Mouse (Mus musculus) adrenal gland, postnatal 0 days (tissue): Measurements from ENCODE around the gene Ppp1r1a. TPM values are rescaled to one million over a fixed set of nuclear protein-coding genes. Genes with fewer than 3 reads are reported as not detected.

Source experiments
- polyA plus RNA-seq: library from polyadenylated mRNA; unstranded; fragments of >200 nt; fragmentation: Nextera tagmentation; extraction: Ambion mirVana; gene quantifications from 2 replicates; pipeline ENCODE4 v1.2.1, GENCODE M21; 2015

Gene Ppp1r1a
- 4.1 and 16.2 TPM in 2 replicates for polyA plus RNA-seq

DNA sequence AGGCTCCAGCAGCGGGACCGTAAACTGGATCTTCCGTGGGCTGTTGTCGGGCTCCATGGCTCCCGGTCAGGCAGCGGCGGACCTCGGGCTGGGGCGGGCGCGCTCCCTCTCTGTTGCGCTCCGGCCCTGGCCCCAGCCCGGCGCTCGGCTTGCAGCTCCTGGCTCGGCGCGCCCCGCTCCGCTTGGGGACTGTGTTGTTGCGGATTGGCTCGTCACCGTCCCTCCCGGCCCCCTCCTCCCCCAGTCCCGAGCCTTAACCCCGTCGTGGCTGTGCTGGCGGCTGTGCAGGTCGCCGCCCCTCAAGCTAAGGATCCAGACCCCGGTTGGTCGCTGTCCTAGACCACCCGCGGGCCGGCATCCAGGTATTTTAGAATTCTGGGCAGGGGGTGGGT, at the start of gene Ppp1r1a:
Ppp1r1a (minus strand) TSS at position 182 of the 392 bp plus-strand sequence.

DNA sequence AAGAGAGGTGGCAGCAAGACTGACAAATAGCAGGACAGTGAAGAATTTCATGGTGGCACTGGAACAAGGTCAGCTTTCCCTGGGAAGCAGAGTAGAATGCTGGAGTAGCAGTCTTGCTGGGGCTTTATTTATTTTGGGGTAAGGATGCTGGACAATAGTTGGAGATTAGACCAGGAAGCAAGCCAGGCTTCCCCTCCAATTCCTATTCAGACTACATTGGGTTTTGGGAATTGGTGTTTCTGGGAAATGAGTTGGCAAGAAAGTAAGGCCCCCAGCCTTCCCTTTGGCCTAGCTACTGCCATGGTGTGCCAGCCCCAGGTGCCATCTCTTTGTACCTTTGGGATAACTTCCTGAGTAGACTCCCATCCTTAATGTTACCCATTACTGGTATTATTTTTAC, 27.2 kb upstream of the Ppp1r1a start, which contains the start of gene Glycam1:
Glycam1 (minus strand) TSS at position 101 of the 400 bp plus-strand sequence.

DNA sequence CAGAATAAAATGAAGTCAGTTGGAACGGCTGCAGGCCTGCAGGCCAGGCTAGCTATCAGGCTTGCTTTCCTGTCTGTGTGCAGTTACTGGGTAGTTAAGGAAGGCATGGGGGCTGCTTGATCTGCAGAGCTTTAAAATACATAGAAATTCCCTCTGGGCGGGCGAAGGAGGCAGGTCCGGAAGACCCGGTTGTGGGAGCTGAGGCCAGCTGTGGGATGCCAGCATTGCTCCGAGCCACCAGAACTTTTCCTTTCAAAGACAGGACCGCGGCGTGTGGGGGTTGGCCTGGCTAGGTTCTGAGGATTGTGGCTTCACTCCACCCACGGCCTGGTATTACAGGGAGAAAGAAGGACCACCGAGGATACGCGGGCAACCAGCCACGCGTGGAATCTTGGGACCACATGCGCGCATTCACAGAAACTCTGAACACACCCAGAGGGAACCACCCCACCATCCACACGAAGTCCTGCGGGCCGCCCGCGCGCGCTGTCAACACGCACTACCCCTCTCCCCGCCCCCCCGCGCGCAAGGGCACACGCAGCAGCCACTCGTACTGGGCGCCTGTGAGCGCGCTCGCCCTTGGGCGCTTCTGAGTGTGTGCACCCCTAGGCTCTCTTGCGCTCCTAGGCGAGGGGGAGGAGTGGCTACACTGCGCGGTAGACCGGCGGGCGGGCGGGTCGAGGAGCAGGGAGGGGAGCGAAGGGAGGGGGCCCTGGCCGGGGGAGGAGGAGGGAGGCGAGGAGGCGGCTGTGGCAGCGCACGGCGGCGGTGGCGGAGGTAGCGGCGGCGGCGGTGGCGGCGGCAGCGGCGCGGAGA, 35.2 kb downstream of the Ppp1r1a start, which contains the start of gene Pde1b:
Pde1b (plus strand) TSS at position 600 of the 816 bp plus-strand sequence.

Other genes with a start within 250 kb of the Ppp1r1a start
- 0.23 TPM in 1 of 2 replicates, not detected in the other for gene Gpr84, start 227.4 kb downstream of the Ppp1r1a start, polyA plus RNA-seq
- 12.3 and 16.7 TPM in 2 replicates for gene Zfp385a, start 197.9 kb downstream of the Ppp1r1a start, polyA plus RNA-seq
- 15.5 and 23.6 TPM in 2 replicates for gene Itga5, start 171.2 kb downstream of the Ppp1r1a start, polyA plus RNA-seq
- 0.32 TPM in 1 of 2 replicates, not detected in the other for gene Gtsf1, start 107.5 kb downstream of the Ppp1r1a start, polyA plus RNA-seq
- gene Gtsf2, start 89.5 kb downstream of the Ppp1r1a start, polyA plus RNA-seq, result not detected in 2 replicates
- 2.2 and 2.7 TPM in 2 replicates for gene Nckap1l, start 84.2 kb downstream of the Ppp1r1a start, polyA plus RNA-seq
- 1.9 and 3.9 TPM in 2 replicates for gene Pde1b, start 35.0 kb downstream of the Ppp1r1a start, polyA plus RNA-seq
- not detected in 2 replicates for gene Glycam1, start 27.1 kb upstream of the Ppp1r1a start, polyA plus RNA-seq
- not detected in 2 replicates for gene Mucl1, start 217.5 kb upstream of the Ppp1r1a start, polyA plus RNA-seq